Mouse (Mus musculus): ENCODE results near the gene Pik3cb.

Gene Pik3cb

GRCm38 (mm10) chr9:99140063-99140882, at the start of gene Pik3cb:
Gene Pik3cb, minus strand, starts transcription at chr9:99140621.
- DNase-seq (ENCODE audit: low read depth, low spot score), result peak; percentile 80

GRCm38 (mm10) chr9:99183043-99183670, 42.7 kb upstream of the Pik3cb start:
- peak; percentile 36 for DNase-seq (ENCODE audit: low read depth, low spot score)

GRCm38 (mm10) chr9:99182121-99182520, 41.7 kb upstream of the Pik3cb start:
- DNase-seq (ENCODE audit: low read depth, low spot score), result no peak

GRCm38 (mm10) chr9:99180272-99180671, 39.9 kb upstream of the Pik3cb start:
- DNase-seq (ENCODE audit: low read depth, low spot score), result no peak

GRCm38 (mm10) chr9:99178736-99179135, 38.3 kb upstream of the Pik3cb start:
- DNase-seq (ENCODE audit: low read depth, low spot score), result no peak

GRCm38 (mm10) chr9:99175774-99176173, 35.4 kb upstream of the Pik3cb start:
- DNase-seq (ENCODE audit: low read depth, low spot score), result no peak

- DNase-seq (ENCODE audit: low read depth, low spot score), result no peak
Measured at GRCm38 (mm10) chr9:99172811-99173210, 32.4 kb upstream of the Pik3cb start.

GRCm38 (mm10) chr9:99171186-99171585, 30.8 kb upstream of the Pik3cb start:
- no peak for DNase-seq (ENCODE audit: low read depth, low spot score)

- DNase-seq (ENCODE audit: low read depth, low spot score), result peak; percentile 27
Measured at GRCm38 (mm10) chr9:99169029-99169428, 28.6 kb upstream of the Pik3cb start.

- no peak for DNase-seq (ENCODE audit: low read depth, low spot score)
Measured at GRCm38 (mm10) chr9:99166946-99167345, 26.5 kb upstream of the Pik3cb start.

- peak; percentile 77 for DNase-seq (ENCODE audit: low read depth, low spot score)
Measured at GRCm38 (mm10) chr9:99165956-99166355, 25.5 kb upstream of the Pik3cb start.

GRCm38 (mm10) chr9:99164664-99165226, 24.3 kb upstream of the Pik3cb start:
- DNase-seq (ENCODE audit: low read depth, low spot score), result peak; percentile 9

- DNase-seq (ENCODE audit: low read depth, low spot score), result no peak
Measured at GRCm38 (mm10) chr9:99164148-99164503, 23.7 kb upstream of the Pik3cb start.

GRCm38 (mm10) chr9:99163420-99164147, 23.2 kb upstream of the Pik3cb start:
- no peak for DNase-seq (ENCODE audit: low read depth, low spot score)

- DNase-seq (ENCODE audit: low read depth, low spot score), result no peak
Measured at GRCm38 (mm10) chr9:99162839-99163238, 22.4 kb upstream of the Pik3cb start.

- peak; percentile 79 for DNase-seq (ENCODE audit: low read depth, low spot score)
Measured at GRCm38 (mm10) chr9:99160780-99161179, 20.4 kb upstream of the Pik3cb start.

- DNase-seq (ENCODE audit: low read depth, low spot score), result no peak
Measured at GRCm38 (mm10) chr9:99159932-99160331, 19.5 kb upstream of the Pik3cb start.

- DNase-seq (ENCODE audit: low read depth, low spot score), result no peak
Measured at GRCm38 (mm10) chr9:99158708-99159107, 18.3 kb upstream of the Pik3cb start.

GRCm38 (mm10) chr9:99158203-99158632, 17.8 kb upstream of the Pik3cb start:
- no peak for DNase-seq (ENCODE audit: low read depth, low spot score)

- DNase-seq (ENCODE audit: low read depth, low spot score), result peak; percentile 43
Measured at GRCm38 (mm10) chr9:99153655-99154054, 13.2 kb upstream of the Pik3cb start.

GRCm38 (mm10) chr9:99152699-99153490, 12.5 kb upstream of the Pik3cb start:
- DNase-seq (ENCODE audit: low read depth, low spot score), result no peak

Data from 3T3-L1 (cell line).